Mouse (Mus musculus) cerebellum, adult 8-10 months (tissue): ENCODE data around the gene Evc.

Experiments
- DNase-seq: peaks from one replicate; pipeline ENCODE4 v3.0.0; 2022

Gene Evc

DNA sequence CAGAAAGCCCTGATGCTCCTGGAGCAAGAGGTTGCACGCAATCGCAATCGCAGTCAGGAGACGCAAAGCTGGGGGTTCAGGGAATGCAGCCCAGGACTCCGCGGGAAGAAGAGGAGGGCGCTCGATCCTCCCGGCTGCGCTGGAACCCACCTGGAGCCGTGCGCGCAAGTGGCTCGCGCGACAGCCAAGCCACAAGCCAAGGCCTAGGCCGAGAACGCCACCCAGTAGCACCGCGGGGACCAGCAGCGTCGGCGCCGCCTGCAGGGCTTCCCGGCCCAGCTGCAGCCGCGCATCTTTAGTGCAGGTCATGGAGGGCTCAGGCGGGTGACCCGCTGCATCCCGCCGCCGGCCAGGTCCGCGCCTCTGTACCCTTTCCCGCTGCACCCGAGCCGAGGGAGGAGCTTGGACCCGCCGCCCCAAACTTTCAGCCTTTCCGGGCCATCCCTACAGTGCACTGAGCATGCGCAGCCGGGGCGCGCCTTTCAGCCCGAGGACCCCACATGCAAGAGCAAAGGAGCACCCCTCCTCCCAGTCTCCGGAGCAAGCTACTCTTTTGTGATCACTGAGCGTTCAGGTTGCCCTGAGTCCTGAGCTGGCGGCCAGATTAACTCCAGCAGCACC, at the start of gene Evc:
TSS of gene Evc (minus strand) at position 410 of the 621 bp plus-strand sequence.
- DNase-seq: peak; percentile 10

DNA sequence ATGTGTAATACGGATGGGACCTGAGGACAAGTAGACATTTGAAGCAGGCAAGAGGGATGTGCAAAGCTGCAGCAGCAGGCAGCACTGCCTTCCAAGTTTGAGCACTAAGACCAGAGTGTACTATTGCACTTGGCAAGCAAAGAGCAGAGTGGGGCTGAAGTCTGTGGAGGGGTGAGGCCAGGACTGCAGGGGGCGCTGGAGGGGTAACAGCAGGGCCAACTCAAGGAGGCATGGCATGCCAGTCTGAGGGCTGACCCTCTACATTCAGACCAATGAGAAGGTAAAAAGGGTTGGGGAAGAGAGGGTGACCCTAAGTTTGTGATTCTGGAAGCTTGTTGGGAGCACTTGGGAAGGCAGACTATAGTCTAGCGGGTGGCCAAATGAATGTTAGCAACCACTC, 46.9 kb upstream of the Evc start:
- DNase-seq: no peak

DNA sequence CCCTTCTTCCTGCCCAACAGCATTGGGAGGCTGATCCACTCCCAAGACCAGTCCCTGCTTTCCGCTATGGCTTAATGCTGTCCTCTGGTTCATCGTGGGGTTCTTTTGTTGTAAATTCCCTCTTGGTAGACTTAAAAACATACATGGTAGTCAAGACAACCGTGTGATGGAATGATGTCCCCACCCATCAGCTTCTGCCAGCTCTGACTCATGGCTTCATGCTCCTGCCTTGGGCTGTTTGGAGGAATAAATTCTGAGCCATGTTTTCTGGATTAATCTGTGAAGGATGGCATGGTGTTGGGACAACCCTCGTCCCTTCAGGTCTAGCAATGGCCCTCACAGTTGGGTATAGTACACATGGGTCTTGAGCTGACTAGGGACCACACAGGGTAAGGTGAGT, 43.9 kb upstream of the Evc start:
- DNase-seq: no peak

DNA sequence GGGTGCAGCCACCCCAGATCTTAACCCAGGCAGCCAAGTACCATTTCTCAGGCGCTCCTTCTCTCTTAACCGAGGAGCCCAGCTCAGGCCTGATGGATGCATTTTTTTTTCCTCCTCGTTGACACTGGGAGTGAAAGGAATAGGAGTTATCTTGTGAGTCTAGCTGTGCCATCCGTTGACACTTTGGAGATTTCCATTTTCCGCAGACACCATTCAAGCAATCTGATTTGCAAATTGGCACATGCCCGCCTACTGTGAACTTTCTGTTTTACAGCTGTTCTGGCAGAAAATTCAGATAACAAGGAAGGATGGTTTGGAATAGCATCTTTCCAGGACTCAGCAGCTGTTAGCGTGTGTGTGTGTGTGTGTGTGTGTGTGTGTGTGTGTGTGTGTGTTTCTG, 40.7 kb upstream of the Evc start:
- DNase-seq: no peak

DNA sequence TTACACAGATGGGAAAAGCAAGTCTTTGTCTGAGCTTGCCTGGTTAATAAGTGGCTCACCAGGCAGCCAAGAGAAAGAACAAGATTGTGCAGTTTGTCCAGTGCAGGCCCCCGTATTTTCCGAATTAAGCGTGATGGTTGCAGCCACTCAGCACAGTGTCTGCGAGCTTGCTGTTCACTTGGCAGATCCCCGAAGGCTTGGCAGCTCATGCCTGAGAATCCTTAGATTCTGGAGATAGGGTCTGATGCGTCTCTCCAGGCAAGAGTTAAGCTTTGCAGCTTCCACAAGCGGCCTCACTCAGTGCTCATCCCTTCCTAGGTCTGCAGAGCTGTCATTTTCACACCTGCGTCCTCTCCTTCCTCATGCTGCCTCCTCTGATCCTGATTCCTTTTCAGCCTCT, 32.1 kb upstream of the Evc start:
- no peak for DNase-seq

DNA sequence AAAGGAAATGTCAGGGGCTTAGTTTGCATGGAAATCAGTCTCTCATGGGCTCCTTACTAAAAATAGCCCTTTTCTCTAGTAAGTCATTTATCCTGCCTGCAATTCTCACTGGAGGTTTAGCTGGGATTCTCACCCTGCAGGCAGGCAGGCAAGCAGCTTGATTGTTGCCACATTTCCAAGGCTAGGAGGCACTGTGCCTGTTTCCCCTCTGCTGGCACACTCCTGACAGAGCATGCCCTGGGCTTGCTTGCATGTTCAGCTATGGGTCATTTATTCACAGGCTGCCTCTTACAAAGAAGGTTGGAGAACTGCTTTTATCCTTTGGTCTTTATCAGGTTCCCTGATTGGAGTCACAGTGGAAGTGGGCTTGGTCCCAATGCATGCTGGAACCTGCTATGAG, 29.1 kb upstream of the Evc start:
- no peak for DNase-seq

DNA sequence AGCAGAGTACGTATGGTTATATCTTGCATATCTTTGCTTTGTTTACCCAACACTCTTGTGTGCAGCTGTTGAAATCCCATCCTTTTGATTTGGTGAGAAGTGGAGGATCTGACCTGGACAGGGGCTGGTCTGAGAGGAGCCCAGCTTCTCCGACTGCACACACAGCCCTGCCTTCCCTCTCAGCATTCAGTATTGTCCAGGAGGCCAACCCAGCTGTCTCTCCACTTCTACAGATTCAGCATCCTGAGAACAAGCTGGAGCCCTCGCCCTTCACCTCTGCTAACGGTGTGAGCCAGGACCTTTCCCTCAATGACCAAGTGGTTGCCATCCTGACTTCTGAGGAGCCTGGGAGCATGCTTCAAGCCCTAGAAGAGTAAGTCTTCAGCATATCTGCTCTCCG, 26.6 kb upstream of the Evc start:
- no peak for DNase-seq

DNA sequence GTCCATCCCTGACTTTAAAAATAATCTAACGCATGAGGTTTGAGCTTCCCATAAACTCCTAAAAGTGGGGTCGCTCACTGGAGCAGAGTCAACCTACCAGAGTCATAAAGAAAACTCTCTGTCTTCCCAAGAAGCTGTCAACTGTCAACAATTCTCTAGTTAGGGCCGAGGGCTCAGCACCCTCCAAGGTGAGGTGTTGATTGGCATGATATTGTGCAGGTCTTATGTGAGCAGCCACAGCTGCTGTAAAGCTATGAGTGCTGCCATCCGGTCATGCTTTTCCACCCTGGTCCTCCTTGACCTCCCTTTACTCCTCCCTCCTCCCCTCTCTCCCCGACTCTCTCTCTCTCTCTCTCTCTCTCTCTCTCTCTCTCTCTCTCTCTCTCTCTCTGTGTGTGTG, 25.9 kb upstream of the Evc start:
- no peak for DNase-seq

DNA sequence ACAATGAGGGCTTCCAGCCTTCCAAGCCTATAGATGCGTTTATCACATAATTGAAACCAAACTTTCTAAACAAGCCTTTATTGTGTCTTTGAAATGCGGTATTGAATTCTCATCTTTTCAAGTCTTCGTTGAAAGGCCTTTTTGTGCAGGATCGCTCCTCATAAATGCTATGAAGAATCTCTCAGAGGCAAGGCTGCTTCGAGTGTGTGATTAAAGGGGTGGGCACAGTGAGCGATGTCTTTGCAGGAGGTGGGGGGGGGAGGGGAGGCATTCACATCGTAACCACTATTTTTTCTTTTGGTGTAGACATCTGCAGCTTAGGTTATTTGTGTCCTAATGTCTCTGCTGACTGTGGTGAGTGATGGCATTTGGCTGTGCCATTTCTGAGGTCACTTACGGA, 19.3 kb upstream of the Evc start:
- no peak for DNase-seq

DNA sequence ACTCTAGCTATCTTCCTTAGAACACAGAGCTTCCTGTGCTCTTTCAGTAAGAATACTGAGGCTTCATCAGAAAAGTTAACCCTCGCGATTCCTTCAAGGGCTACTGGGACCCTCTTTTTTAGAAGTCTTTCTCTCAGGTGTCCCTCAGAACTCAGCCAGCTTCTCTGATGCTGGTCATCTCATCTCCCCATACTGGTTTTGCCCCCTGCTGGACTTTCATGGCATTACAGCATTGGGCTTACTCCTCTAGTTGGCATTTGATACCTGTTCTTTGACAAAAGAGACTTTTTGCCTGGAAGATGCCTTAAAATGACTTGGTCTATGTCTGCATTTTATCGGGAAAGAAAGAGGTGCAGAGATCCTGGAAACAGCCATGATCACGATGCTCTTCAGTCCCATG, 17.7 kb upstream of the Evc start:
- DNase-seq: peak; percentile 20

DNA sequence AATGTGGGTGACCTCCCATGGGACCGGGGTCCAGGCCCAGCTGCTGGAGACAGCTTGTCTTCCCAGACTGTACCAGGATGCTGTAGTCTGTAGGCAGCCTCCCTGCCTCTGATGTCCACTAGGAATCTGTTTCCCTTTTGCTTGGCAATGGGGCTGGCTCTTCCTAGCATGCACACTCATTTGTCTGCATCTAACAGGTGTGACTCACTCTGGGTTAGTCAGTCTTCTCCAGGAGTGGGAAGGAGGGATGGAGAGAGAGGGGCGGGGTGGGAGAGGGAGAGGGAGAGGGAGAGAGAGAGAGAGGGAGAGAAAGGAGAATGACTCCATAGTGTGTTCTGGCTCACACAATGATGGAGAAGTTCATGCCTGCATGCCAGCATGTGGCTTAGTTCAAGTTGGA, 15.1 kb upstream of the Evc start:
- no peak for DNase-seq

DNA sequence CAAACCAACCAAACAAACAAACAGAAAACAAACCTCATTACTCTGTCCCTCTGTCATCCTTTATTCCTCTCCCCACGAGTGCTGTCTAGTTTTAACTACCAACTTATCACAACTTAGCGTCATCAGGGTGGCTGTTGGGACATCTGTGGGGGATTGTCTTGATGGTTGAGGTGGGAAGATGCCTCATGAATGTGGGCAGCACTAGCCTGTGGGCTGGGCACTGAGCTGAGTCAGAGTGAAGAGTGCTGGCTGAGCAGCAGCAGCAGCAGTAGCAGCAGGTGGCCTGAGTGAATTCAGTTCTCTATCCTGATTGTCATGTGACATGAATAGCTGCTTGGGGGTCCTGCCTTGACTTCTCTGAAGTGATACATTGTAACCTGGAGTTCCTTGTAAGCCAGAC, 7.3 kb upstream of the Evc start:
- no peak for DNase-seq

DNA sequence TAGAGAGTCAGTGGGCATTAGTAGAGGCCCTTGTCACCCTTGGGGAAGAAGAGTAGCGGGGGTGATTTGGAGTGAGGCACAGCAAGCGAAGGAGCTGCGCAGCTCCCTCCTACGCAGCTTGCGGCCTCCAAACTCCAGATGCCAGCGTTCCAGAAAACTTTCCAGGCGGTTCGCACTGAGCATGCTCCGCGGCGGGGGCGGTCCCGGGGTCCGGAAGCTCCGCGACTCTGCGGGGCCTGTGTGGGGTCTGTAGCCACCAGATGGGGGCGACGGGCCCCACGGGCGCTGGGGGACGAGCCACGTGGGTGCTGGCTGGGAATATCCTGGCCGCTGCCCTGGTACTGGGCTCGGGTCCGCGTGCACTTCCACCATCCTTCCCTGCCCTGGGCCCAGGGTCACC, 1.6 kb upstream of the Evc start, which contains the start of gene Evc2:
TSS of gene Evc2 (plus strand) at position 212 of the 400 bp plus-strand sequence.
- DNase-seq: no peak

DNA sequence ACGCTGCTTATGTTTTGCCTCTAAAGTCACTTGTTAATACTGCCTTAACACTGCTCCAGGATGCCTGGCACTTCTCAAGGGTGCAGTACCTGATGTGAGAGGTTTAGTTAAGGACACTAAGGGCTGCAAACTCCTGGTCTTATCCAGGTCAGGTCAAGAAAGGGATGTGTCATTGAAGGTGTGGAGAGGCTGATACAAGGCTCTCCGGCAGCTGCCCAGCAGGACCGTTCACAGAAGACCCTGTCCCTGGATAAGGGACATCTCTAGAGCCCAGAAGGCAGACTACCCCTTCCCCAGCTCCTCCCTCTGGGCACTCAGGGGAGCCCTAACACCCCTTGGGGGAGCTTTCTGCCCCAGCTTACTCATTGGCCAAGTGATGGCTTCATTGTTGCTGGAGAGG, 1.0 kb upstream of the Evc start:
- DNase-seq: no peak

DNA sequence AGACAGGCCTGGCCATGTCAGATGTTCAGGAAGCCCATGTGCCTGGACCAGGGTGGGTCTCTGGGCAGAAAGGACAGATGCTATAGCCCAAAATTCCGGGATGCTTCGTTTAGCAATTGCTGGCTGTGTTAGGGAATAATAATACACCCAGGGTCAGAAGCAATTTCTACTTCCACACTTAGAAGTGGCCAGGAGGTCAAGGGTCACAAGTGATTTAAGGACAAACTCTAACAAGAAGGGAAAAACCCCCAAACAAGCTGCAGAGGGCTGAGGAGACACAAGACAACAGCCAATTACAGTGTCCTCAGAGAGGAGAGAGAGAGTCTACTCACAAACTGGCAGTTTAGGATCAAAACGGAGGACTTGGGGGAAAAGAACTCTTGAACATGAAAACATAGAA, 1.6 kb downstream of the Evc start:
- no peak for DNase-seq

DNA sequence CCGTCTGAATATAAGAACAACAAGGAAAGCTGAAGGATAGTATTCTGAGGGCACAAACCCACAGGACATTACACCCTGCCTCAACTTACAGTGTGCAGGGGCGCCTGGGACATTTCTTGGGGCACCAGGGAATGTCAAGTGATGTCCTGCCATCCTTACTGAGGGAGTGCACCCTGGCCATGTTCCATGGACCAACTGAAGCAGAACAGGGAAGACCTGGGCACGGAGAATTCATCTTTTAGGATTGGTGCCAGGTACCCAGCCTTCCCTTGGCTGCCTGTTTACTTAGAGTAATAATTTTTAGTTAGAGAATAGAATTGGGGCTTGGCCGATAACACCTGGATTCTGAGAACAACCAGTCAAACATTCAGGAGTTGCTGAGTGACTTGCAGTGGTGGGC, 4.6 kb downstream of the Evc start:
- no peak for DNase-seq

DNA sequence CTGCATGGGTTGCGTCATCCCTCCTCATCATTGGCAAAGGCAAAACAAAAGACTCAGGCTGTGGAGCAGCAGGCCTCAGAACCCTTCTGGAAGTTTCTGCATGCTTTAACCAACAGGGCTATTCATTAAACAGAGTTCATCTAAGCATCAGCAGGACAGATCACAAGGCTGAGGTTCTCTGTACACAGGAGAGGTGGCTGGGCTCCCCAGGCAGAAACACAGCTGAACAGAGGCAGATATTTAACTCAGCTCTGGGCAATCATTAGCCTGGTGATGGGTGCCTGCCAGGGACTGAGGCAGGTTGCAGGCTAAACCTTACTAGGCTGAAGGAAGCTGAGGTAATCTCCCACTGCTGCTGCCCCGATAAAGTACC, 5.6 kb downstream of the Evc start:
- DNase-seq: no peak

DNA sequence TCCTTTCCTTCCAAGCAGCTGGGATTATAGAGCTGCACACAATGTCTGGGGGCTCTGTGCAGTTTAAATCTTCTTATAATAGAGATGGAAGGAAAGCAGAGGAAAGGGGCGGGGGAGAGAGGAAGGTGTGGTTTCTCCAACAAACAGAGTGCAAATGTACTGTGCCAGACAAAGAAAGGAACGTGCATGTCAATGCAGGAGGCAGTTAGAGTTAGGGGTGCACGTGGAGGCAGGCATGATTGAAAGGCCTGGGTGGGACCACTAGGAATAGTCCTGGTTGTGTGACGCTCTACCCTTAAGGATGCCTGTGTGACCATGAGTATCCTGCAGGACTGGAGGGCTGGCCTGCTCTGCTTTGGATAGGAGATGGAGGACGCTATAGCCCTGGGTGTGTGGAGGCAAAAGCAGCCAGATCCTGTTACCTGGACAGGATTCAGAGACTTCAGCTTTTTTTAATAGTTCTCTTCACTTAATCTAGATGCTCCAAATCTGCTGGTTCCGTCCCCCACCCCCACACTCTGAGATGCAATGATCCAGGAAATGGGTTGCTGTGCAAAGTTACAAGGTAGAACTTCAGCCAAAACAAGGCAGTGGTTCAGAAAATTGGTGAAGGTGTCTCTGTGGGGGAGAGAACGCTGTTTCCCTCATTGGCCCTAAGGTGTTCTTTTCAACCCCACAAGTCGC, 6.1 kb downstream of the Evc start:
- DNase-seq: no peak

DNA sequence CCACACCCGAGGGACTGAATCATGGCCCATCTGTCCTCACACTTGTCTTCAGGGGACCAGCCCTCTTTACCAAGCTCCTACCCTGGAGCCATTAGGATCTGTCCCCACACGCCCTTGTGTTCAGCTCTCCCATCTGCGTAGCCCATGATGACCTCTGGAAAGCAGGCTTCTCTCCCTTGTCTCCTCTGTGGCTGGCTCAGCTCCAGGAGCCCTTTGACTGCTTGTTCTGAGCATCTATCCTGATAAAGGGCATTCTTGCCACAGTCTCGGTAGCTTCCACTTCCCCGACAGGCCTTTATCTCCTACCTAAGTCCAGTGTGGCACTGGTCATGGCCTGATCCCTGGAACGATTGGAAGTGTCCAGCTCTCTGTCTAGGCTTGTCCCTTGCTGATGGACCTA, 10.0 kb downstream of the Evc start:
- no peak for DNase-seq

DNA sequence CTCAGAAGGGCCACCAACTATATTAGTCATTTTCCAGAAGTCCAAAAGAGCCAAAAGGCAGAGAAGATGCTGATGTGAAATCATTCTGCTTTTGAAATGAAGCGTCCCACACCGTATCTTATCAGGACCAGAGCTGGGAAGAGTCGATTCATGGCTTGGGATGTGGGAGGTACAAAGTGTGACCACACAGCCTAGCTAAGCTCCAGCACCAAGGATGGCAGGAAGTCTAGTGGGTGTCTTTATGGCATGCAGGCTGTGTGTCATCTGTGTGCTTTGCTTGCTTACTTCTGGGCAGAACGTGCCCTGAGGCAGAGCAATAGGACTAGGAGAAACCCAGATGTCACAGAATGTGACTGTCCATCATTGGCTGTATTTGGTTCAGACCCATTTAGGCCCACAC, 15.9 kb downstream of the Evc start:
- DNase-seq: no peak

DNA sequence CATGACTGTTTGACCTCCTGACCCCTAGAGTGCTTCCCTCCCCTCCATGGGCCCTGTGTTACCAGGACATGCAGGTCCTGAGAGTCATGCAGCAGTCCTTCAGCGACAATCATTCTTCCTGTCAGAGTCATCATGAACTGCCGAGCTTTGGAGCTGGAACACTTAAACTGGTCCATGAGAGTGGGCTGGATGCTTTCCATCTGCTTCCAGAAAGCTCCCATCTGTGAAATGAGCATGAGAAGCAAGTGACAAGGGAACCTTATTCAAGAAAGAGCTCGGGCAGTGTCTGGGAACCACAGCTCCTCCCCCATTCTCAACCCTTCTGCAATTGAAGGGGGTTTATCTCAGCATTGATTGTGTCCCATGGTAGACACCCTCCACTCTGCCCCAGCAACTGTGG, 16.5 kb downstream of the Evc start:
- no peak for DNase-seq

DNA sequence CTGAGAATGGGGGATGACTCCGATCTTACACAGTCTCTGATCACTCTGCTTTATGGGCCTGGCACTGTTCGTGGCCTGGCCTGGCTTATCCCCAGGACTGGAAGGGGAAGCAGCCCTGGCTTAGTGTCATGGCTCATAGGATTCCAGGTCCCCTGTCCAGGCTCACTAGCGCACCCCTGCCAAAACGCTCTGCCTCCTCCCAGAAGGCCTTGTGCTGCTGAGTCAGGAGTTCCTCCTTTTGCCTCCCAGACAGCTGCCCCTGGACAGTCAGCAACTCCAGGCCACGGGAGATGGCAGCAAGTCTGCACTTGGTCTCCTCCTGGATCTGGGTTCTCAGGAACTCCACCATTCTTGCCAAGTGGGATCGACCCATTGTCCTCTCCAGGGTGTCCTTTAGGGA, 18.0 kb downstream of the Evc start:
- DNase-seq: no peak

DNA sequence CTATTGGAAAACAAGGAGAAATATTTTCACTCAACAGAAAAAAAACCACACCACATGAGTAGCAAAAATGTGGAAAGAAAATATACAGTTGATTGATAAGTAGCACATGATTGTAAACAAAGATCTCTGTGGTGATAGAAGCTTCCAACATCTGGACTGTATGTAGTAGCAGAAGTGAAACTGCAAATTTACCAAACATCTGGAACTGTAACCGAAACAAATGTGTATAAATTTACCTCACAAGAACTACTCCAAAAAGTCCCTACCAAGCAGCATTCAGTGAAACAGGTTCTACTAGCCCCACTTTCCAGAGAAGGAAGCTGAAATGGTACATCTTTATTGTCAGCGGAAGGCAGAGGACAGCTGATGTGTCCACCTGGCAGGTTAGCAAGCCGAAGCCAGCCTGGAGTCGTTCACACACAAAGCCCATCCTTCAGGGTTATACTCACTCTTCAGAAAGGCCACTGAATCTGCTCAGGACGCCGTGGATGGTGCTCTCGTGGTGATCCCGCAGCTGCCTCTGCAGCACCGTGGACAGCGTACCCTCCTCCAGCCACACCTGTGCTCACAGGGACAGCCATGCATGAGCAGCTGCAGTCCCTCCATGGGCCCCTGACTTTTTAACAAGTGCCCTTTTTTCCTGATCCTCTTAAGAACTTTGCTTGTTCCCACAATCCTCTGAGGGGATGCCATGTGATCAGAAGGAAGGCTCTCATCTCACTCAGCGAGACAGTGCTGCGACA, 23.5 kb downstream of the Evc start:
- DNase-seq: no peak

DNA sequence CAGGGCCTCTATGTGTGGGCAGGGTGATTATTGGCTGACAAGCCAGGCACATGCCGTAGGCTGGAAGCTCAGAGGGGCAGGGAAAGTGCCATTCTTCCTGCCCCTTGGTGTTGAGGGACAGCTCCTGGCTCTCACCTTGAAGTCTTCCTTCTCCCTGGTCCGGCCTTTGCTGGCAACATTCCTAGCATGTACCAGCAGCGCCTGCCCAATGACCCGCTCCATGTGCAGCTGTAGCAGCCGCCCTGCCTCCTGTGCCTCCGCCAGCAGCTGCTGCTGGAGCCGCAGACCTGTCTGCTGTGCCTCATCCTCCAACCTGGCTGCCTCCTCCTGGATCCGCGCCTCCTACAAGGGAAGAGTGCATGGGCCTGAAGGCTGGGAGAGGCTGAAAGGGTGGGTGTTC, 26.7 kb downstream of the Evc start:
- DNase-seq: no peak

DNA sequence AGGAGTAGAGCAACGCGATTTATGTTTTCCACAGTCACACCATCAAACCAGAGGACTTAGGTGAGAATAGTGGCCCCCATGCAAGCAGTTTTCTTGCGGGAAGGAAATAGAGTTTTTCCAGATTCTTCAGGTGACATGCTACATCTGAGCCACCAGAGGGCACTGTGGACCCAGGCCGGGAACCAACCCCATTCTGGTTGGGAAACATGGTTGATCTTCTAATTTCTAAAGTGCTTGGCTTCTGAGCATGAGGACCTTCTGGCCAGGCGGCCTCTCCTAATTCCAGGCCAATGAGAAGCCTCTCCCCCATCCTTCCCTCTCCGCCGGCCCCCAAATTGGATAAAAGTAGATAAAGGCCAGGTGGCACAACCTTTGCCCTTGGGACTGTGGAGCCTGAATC, 38.3 kb downstream of the Evc start:
- DNase-seq: peak; percentile 22
